Mouse (Mus musculus) mouse trophoblast stem cell (cell line): Measurements from ENCODE around the gene Il2.

ENCODE experiments used
- in situ Hi-C, 2 experiments: fragments of 300-500 bp; cut with MseI, MboI; formaldehyde crosslinking; loops; 2 replicates in 1 of 2; 3 replicates in 1 of 2; pipeline ENCODE4 v1.15.1; 2025

Il2 gene

GRCm38 (mm10) chr3:37125655-37126054, at the start of gene Il2:
TSS of gene Il2 (minus strand) at chr3:37125959.
- in situ Hi-C loops: no loop called here

- in situ Hi-C loops: no loop called here
Measured at GRCm38 (mm10) chr3:37174711-37175572, 49.2 kb upstream of the Il2 start.

- in situ Hi-C loops: no loop called here
Measured at GRCm38 (mm10) chr3:37173285-37173684, 47.5 kb upstream of the Il2 start.

GRCm38 (mm10) chr3:37169283-37169682, 43.5 kb upstream of the Il2 start:
- in situ Hi-C loops: no loop called here

- in situ Hi-C loops: no loop called here
Measured at GRCm38 (mm10) chr3:37161096-37161495, 35.3 kb upstream of the Il2 start.

- in situ Hi-C loops: no loop called here
Measured at GRCm38 (mm10) chr3:37158246-37158645, 32.5 kb upstream of the Il2 start.

GRCm38 (mm10) chr3:37157082-37157481, 31.3 kb upstream of the Il2 start:
- in situ Hi-C loops: no loop called here

GRCm38 (mm10) chr3:37154396-37154795, 28.6 kb upstream of the Il2 start:
- in situ Hi-C loops: no loop called here

GRCm38 (mm10) chr3:37153004-37153403, 27.2 kb upstream of the Il2 start:
- in situ Hi-C loops: no loop called here

- in situ Hi-C loops: no loop called here
Measured at GRCm38 (mm10) chr3:37152274-37152673, 26.5 kb upstream of the Il2 start.

GRCm38 (mm10) chr3:37146810-37147209, 21.1 kb upstream of the Il2 start:
- in situ Hi-C loops: no loop called here

- in situ Hi-C loops: no loop called here
Measured at GRCm38 (mm10) chr3:37146406-37146805, 20.6 kb upstream of the Il2 start.

- in situ Hi-C loops: no loop called here
Measured at GRCm38 (mm10) chr3:37144979-37145378, 19.2 kb upstream of the Il2 start.

- in situ Hi-C loops: no loop called here
Measured at GRCm38 (mm10) chr3:37141827-37142226, 16.1 kb upstream of the Il2 start.

- in situ Hi-C loops: no loop called here
Measured at GRCm38 (mm10) chr3:37140168-37140906, 14.6 kb upstream of the Il2 start.

- in situ Hi-C loops: no loop called here
Measured at GRCm38 (mm10) chr3:37139192-37139591, 13.4 kb upstream of the Il2 start.

GRCm38 (mm10) chr3:37137231-37137630, 11.5 kb upstream of the Il2 start:
- in situ Hi-C loops: no loop called here

GRCm38 (mm10) chr3:37129063-37129462, 3.3 kb upstream of the Il2 start:
- in situ Hi-C loops: no loop called here

- in situ Hi-C loops: no loop called here
Measured at GRCm38 (mm10) chr3:37128269-37128668, 2.5 kb upstream of the Il2 start.

GRCm38 (mm10) chr3:37126162-37126561, 403 bp upstream of the Il2 start:
- in situ Hi-C loops: no loop called here

- in situ Hi-C loops: no loop called here
Measured at GRCm38 (mm10) chr3:37090721-37091120, 35.0 kb downstream of the Il2 start.

GRCm38 (mm10) chr3:37084860-37085259, 40.9 kb downstream of the Il2 start:
- in situ Hi-C loops: no loop called here

GRCm38 (mm10) chr3:37073211-37073610, 52.5 kb downstream of the Il2 start:
- in situ Hi-C loops: no loop called here
